Mouse (Mus musculus) forebrain, embryonic 11.5 days (tissue): ENCODE measurements around the gene Gm1113. TPM values are rescaled to one million over a fixed set of nuclear protein-coding genes. Genes with fewer than 3 reads are reported as not detected.

Experiments
- ATAC-seq: fragments of 200-750 bp; cut with Nextera tagmentation; replicated peaks from 2 replicates; pipeline ENCODE4 v1.8.0; 2017; ENCODE audit warnings: moderate TSS enrichment; ENCODE audit not compliant: low FRiP score
- DNase-seq: peaks from one replicate; pipeline ENCODE4 v3.0.0-alpha.2; 2017; ENCODE audit warnings: low spot score
- H3K27ac ChIP-seq: fragments of 300-500 bp; sonication (generic); 2 replicates; pipeline ENCODE4 v1.5.1; 2014; ENCODE audit warnings: low read depth, low read length
- H3K27me3 ChIP-seq: fragments of 300-500 bp; sonication (generic); 2 replicates; pipeline ENCODE4 v1.6.1; 2014; ENCODE audit warnings: mild to moderate bottlenecking, low read length, mixed read lengths; ENCODE audit not compliant: control insufficient read depth, insufficient read depth
- H3K36me3 ChIP-seq: fragments of 300-500 bp; sonication (generic); 2 replicates; pipeline ENCODE4 v1.6.1; 2014; ENCODE audit warnings: mild to moderate bottlenecking, low read length, moderate library complexity, mixed read lengths; ENCODE audit not compliant: control insufficient read depth, insufficient read depth
- H3K4me1 ChIP-seq: fragments of 300-500 bp; sonication (generic); replicated peaks from 2 replicates; pipeline ENCODE4 v1.6.1; 2014; ENCODE audit warnings: low read length, mixed read lengths; ENCODE audit not compliant: control insufficient read depth, insufficient read depth
- H3K4me2 ChIP-seq: fragments of 300-500 bp; sonication (generic); 2 replicates; pipeline ENCODE4 v1.6.1; 2014; ENCODE audit warnings: low read depth, mild to moderate bottlenecking, low read length, moderate library complexity, mixed read lengths; ENCODE audit not compliant: severe bottlenecking
- H3K4me3 ChIP-seq: fragments of 300-500 bp; sonication (generic); 2 replicates; pipeline ENCODE4 v1.5.1; 2014; ENCODE audit warnings: low read depth, low read length
- H3K9ac ChIP-seq: fragments of 300-500 bp; sonication (generic); 2 replicates; pipeline ENCODE4 v1.6.1; 2014; ENCODE audit warnings: low read length
- H3K9me3 ChIP-seq: fragments of 300-500 bp; sonication (generic); 2 replicates; pipeline ENCODE4 v1.6.1; 2016; ENCODE audit warnings: low read length, mixed read lengths; ENCODE audit not compliant: control insufficient read depth
- WGBS: fragments of 180-500 bp; shearing (Covaris S2); extraction: QIAGEN DNeasy Blood & Tissue Kit; methylation state at CpG from one replicate; pipeline ENCODE4 v1.1.7; 2014; 5-methylcytosine and 5-hydroxymethylcytosine counted together
- polyA plus RNA-seq: library from polyadenylated mRNA; unstranded; fragments of >200 nt; fragmentation: Nextera tagmentation; extraction: Ambion mirVana; gene quantifications from 2 replicates; pipeline ENCODE4 v1.2.1, GENCODE M21; 2014

The Gm1113 gene
- polyA plus RNA-seq, 1 experiment from 2014 or later = not detected

GRCm38 (mm10) chr9:35522821-35523515 lies 4.9 kb upstream of the Gm1113 start:
- WGBS = 81% methylated on average over 1 of the region's 1 CpGs
- no peak; the same call in 1 of the 2 replicates for ATAC-seq
- no peak overlapping the region for H3K27ac ChIP-seq

GRCm38 (mm10) chr9:35522241-35522640 lies 4.2 kb upstream of the Gm1113 start:
- DNase-seq (no peak), ATAC-seq (no peak)
- 77% methylated on average over 2 of the region's 2 CpGs for WGBS
- no peak overlapping the region for H3K9ac ChIP-seq
- no peak overlapping the region for H3K4me3 ChIP-seq
- no peaks in the 10 kb centered on the region; the same call in 1 of the 2 replicates for H3K4me1 ChIP-seq
- H3K36me3 ChIP-seq = no peaks in the 10 kb centered on the region
- no peaks in the 10 kb centered on the region for H3K9me3 ChIP-seq
- H3K4me2 ChIP-seq = no peak overlapping the region
- H3K27ac ChIP-seq = no peak overlapping the region
- H3K27me3 ChIP-seq = no peaks in the 10 kb centered on the region

More at GRCm38 (mm10) chr9:35522821-35523515, 4.9 kb upstream of the Gm1113 start:
- Histone ChIP-seq H3K4me3 (no peak overlapping the region), H3K4me2 (no peak overlapping the region), H3K36me3 (no peaks in the 10 kb centered on the region), H3K4me1 (no peaks in the 10 kb centered on the region; the same call in 1 of the 2 replicates), H3K9me3 (no peaks in the 10 kb centered on the region), H3K27me3 (no peaks in the 10 kb centered on the region), H3K9ac (no peak overlapping the region)
- peak; percentile 28 for DNase-seq

- Histone ChIP-seq H3K9ac (no peak overlapping the region), H3K36me3 (no peaks in the 10 kb centered on the region), H3K27me3 (no peaks in the 10 kb centered on the region), H3K4me2 (no peak overlapping the region), H3K27ac (no peak overlapping the region), H3K4me3 (no peak overlapping the region), H3K9me3 (no peaks in the 10 kb centered on the region), H3K4me1 (no peaks in the 10 kb centered on the region; the same call in 1 of the 2 replicates)
- no peak for ATAC-seq
- DNase-seq = peak; percentile 6
- 77% methylated on average over 6 of the region's 6 CpGs for WGBS
These were observed 2.7 kb upstream of the Gm1113 start for GRCm38 (mm10) chr9:35520631-35521348.

GRCm38 (mm10) chr9:35516711-35517110 lies 1.4 kb downstream of the Gm1113 start:
- ATAC-seq (no peak), DNase-seq (peak; percentile 38)
- WGBS = 89% methylated on average over 16 of the region's 16 CpGs
- Histone ChIP-seq H3K4me2 (no peak overlapping the region), H3K27me3 (no peaks in the 10 kb centered on the region), H3K4me3 (no peak overlapping the region), H3K9ac (no peak overlapping the region), H3K9me3 (no peaks in the 10 kb centered on the region), H3K36me3 (no peaks in the 10 kb centered on the region), H3K4me1 (no peaks in the 10 kb centered on the region), H3K27ac (no peak overlapping the region)

- Histone ChIP-seq H3K36me3 (no peaks in the 10 kb centered on the region), H3K4me1 (no peaks in the 10 kb centered on the region), H3K9me3 (no peaks in the 10 kb centered on the region), H3K4me3 (no peak overlapping the region), H3K4me2 (no peak overlapping the region), H3K27me3 (no peaks in the 10 kb centered on the region), H3K9ac (no peak overlapping the region), H3K27ac (no peak overlapping the region)
- ATAC-seq (no peak), DNase-seq (peak; percentile 41)
- whole genome bisulfite sequencing = 91% methylated on average over 5 of the region's 5 CpGs
These were observed 1.9 kb downstream of the Gm1113 start for GRCm38 (mm10) chr9:35516182-35516581.

- H3K27ac ChIP-seq = no peak overlapping the region
- no peak overlapping the region for H3K4me2 ChIP-seq
- H3K36me3 ChIP-seq = no peaks in the 10 kb centered on the region
- H3K27me3 ChIP-seq = no peaks in the 10 kb centered on the region
- no peaks in the 10 kb centered on the region for H3K4me1 ChIP-seq
- H3K4me3 ChIP-seq = no peak overlapping the region
- ATAC-seq (no peak), DNase-seq (no peak)
- no peak overlapping the region for H3K9ac ChIP-seq
- no peaks in the 10 kb centered on the region for H3K9me3 ChIP-seq
- 84% methylated on average over 4 of the region's 4 CpGs for WGBS
These were observed 4.2 kb downstream of the Gm1113 start for GRCm38 (mm10) chr9:35513900-35514299.

- Histone ChIP-seq H3K27me3 (no peaks in the 10 kb centered on the region), H3K4me3 (no peak overlapping the region), H3K9ac (no peak overlapping the region), H3K4me2 (no peak overlapping the region), H3K36me3 (peaks cover under 1% of the 10 kb centered on the region; the same call in 1 of the 2 replicates), H3K9me3 (no peaks in the 10 kb centered on the region), H3K4me1 (no peaks in the 10 kb centered on the region), H3K27ac (no peak overlapping the region)
- ATAC-seq (no peak), DNase-seq (no peak)
- WGBS = 40% methylated on average over 8 of the region's 8 CpGs
These were observed 9.8 kb downstream of the Gm1113 start for GRCm38 (mm10) chr9:35508234-35508633.

- peaks cover 7% of the 10 kb centered on the region for H3K36me3 ChIP-seq
- H3K4me1 ChIP-seq = no peaks in the 10 kb centered on the region
- H3K9ac ChIP-seq = no peak overlapping the region
- no peak overlapping the region for H3K27ac ChIP-seq
- ATAC-seq (no peak), DNase-seq (no peak)
- H3K9me3 ChIP-seq = no peaks in the 10 kb centered on the region
- no peak overlapping the region for H3K4me2 ChIP-seq
- H3K27me3 ChIP-seq = no peaks in the 10 kb centered on the region
- H3K4me3 ChIP-seq = no peak overlapping the region
- 87% methylated on average over 10 of the region's 10 CpGs for WGBS
These were observed 15.6 kb downstream of the Gm1113 start for GRCm38 (mm10) chr9:35502361-35503000.
